Mouse (Mus musculus) spleen, postnatal 4 days (tissue): ENCODE measurements around the gene Sbf2.
"Not testable (repeated sequence)": the region's sequence is repeated elsewhere in the genome, so short reads cannot be mapped to it uniquely, and the experiment has no call there.

ENCODE experiments used
- DNase-seq, 2 experiments: peaks; one replicate each; pipeline ENCODE4 v3.0.0; 2022; ENCODE audit warnings: low spot score in 2 of 2

The Sbf2 gene

GRCm38 (mm10) chr7:110392576-110392975, 222.1 kb downstream of the Sbf2 start:
- no peak for DNase-seq

DNA sequence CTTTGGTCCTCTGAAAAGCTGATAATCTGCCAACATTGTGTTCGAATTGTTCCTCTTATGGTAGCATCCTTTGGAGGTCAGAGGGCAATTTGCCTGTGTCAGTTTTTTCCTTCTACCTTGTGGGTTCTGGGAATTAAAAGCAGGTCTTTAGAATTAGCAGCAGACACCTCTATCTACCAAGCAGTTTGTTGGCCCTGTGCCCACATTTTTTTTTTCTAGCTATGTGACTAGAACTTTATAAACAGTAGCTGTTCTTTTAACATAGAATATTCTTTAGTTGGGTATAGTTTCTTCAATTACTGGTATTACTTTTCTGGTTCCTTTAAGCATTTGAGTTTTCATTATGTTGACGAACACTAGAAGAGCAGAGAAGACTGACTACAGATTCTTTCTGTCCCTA, 223.1 kb downstream of the Sbf2 start:
- no peak for DNase-seq

- DNase-seq = not testable (repeated sequence)
These were observed 225.8 kb downstream of the Sbf2 start for GRCm38 (mm10) chr7:110388889-110389288.

DNA sequence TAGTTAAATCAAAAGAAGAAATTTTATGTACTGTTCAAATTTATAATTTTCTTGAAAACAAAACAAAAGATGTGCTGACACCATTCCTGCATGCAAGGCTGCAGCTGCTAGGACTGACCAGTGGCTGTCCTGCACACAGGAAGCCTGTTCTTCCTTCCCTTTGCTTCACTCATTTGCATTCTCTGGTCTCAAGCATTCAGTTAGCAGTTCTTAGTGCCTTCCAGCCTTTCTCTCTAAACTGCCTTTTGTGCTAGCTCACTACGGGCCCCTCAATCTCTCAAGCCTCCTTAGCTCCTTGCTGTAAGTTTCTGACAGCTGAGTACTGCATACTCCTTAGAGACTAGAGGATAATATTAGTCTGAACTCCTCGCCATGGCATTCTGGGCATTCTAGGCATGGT, 227.2 kb downstream of the Sbf2 start:
- no peak for DNase-seq

- no peak for DNase-seq
These were observed 229.2 kb downstream of the Sbf2 start for GRCm38 (mm10) chr7:110385482-110385881.

GRCm38 (mm10) chr7:110384343-110384742, 230.4 kb downstream of the Sbf2 start:
- no peak for DNase-seq

GRCm38 (mm10) chr7:110381625-110382024, 233.1 kb downstream of the Sbf2 start:
- DNase-seq = no peak

GRCm38 (mm10) chr7:110379335-110379914, 235.3 kb downstream of the Sbf2 start:
- DNase-seq = no peak

DNA sequence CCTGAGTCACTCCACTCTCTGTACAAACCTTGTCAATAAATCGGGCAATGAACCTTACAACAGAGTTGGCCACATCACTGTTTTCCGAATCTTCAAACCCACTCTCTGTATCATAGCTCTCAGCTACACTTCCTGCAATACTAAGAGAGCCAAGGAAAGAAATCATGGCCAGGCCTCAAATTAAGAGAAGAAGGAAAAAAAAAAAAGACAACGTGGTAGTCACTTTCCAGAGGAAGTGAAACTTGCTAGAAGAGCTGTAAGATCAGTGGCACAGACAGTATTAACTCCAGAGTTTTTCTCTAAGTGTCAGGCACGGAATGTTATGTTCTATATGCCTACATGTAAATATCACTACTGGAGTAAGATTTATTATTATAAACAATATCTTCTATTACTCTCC, 242.2 kb downstream of the Sbf2 start:
- no peak for DNase-seq

GRCm38 (mm10) chr7:110362005-110362404, 252.7 kb downstream of the Sbf2 start:
- no peak for DNase-seq

DNA sequence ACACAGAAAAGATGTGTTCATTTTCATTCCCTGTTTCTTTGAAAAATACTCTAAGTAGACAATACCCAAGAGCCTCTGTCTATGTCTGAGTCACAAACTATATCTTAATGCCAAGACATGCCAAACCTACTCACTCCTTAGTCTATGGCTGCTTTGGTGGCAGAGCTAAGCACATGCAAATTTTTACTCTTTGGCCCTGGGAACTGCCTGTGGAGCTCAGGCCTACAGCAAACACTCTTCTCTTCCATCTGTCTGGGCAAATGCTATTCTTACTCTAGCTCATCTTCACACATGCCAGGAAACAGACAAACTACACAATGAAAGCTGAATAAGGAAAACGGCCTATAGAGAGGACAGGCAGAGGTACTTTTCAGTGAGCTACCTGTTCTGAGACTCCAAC, 253.2 kb downstream of the Sbf2 start:
- DNase-seq = no peak

DNA sequence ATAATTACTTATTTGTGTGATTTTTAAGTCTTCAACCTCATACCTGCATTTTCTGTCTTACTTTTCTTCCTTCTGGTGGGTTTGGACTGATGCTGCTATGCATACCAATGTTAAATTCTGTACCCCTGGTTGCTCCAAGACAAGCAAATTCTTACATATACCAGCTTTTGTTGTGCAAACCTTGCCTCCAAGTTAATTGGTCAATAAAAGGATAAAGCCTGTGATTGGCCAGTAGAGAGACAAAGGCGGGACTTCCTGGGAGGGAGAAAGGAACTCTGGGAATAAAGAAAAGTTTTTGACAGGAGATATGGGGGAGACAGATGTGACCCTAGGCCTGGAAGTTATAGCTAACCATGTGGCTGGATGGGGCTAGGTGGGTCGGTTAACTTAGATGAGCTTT, 255.3 kb downstream of the Sbf2 start:
- no peak for DNase-seq

DNA sequence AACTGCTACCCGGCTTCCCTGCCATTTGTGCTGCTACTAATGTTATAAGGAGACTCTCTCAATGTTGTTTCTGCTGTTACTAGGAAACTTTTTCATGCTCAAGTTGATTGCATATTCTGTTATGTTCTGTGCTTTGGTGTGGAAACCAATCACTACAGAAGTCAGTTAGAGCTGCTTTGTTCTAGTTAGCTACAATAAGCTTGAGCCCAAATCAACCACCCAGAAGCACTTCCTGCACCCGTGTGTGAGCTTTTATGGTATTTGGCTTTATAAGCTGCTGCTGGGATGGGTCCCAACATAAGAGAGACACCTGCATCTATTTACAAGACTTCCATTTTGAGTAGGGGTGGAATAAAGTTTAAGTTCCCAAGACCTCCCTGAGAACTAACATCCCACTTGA, 260.8 kb downstream of the Sbf2 start:
- no peak for DNase-seq

- no peak for DNase-seq
These were observed 267.5 kb downstream of the Sbf2 start for GRCm38 (mm10) chr7:110347250-110347649.

DNA sequence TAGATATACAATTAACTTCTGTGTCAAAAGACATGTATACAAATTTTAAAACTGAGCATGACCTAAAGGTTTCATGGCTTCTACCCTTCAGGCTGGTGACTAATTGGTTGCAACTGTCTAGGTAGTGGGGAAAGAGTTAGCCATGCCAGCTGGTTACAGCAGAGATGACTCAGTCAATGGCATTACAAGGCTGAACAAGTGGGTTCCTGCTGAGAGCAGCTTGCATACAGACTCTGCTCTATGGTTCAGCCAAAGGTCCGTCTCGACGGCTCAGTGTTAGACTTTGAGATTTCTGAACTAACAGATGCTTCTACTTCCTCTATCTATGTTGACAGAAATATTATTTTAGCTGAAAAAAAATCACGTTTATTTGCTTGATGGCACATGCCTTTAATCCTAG, 277.1 kb downstream of the Sbf2 start:
- no peak for DNase-seq

DNA sequence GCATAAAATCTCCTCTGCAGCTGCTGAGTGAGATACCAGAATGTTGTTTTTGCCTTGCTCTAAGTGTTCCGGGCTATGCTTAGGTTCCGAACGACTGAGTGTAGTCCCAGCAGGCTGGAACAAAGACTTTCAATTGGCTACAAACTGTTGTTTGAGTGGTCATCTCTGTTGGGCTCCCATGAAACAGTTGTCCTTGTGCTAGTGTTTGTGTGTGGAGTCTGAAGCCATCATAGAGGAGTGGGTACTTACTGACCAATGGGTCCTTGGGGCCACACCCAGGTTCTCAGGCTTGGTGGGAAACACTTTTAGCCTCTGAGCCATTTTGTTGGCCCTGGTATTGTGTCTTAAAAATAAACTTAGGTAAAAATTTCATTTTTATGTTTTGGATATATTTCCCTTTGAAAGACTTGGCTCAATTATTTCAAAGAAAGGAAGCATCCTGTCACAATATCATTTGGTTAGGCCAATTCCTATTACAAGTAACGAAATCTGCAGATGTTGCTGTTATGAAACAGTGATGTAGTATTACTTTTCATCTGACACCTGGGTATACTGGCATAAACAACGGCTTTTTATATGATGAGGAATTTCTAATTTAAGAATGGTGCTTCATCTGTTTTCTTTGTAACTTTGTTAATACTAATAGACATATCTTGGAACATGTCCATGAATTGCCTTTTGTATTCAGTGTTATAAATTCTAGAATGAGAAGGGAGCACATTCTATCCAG, 289.2 kb downstream of the Sbf2 start:
- no peak for DNase-seq

DNA sequence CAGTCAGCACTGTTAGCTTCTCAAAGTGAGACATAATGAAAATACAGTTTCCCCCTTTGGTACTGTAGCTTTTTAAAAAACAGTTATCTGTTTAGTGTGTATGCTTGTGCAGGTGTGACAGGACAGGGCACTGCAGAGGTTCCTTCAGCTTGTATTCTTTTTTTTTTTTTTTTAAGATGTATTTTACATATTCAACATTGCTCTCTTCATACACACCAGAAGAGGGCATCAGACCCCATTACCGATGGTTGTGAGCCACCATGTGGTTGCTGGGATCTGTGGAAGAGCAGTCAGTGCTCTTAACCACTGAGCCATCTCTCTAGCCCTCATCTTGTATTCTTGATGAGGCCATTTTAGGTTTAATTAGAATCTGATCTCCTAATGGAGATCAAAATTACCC, 289.9 kb downstream of the Sbf2 start:
- DNase-seq = no peak

DNA sequence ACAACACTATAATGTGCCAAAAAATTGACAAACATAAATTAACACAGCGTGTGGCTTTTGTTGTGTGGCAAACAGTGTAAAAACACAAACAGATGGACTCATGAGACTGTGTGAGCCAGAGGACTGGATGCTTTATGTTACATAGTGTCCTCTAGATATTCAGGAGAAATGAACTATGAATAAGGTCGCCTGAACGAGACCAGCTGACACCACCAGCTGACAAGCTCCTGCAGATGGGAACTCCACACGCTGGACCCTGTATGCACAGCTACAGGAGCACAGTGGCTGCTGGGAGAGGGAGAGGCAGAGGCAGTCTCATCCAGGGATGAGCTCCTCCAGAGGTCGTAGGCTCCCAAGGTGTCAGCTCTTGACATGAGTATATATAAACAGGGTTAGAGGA, 293.6 kb downstream of the Sbf2 start:
- no peak for DNase-seq

GRCm38 (mm10) chr7:110318971-110319519, 295.7 kb downstream of the Sbf2 start:
- peak in 1 of 2 experiments; percentile 50 for DNase-seq

- no peak for DNase-seq
These were observed 297.3 kb downstream of the Sbf2 start for GRCm38 (mm10) chr7:110317412-110317811.

DNA sequence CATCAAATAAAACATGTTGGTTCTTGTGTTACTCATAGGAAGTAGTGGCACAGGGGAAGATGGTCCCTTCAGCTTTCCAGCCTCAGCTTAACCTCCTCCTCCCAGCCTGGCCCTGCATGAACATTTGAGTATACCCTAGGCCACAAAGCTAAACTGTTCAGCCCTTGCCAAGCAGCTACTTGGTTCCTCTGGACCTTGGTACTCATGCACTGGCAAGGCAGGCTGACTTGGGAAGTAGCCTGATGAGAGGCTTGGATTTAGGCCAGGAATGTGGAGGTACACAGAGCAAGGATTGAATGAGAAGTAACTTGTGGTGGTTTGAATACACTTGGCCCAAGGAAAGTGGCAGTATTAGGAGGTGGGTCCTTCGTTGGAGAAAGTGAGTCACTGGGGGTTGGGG, 299.4 kb downstream of the Sbf2 start:
- DNase-seq = peak in 1 of 2 experiments; percentile 43

GRCm38 (mm10) chr7:110314401-110314890, 300.3 kb downstream of the Sbf2 start:
- DNase-seq = peak in 1 of 2 experiments; percentile 44

- DNase-seq = peak in 1 of 2 experiments; percentile 61
These were observed 301.2 kb downstream of the Sbf2 start for GRCm38 (mm10) chr7:110313392-110314055.
